Mouse (Mus musculus) B cell, adult (primary cell): ENCODE data around the gene P2rx1. TPM values are rescaled to one million over a fixed set of nuclear protein-coding genes. Genes with fewer than 3 reads are reported as not detected.

Source experiments
- total RNA-seq: library from RNA; stranded (reverse); gene quantifications from 4 replicates; pipeline ENCODE4 v1.2.4, GENCODE M21; 2023; ENCODE audit not compliant: inconsistent age

The P2rx1 gene
- total RNA-seq: 2.7 to 4.6 TPM (median 3.6 TPM) in 4 replicates

DNA sequence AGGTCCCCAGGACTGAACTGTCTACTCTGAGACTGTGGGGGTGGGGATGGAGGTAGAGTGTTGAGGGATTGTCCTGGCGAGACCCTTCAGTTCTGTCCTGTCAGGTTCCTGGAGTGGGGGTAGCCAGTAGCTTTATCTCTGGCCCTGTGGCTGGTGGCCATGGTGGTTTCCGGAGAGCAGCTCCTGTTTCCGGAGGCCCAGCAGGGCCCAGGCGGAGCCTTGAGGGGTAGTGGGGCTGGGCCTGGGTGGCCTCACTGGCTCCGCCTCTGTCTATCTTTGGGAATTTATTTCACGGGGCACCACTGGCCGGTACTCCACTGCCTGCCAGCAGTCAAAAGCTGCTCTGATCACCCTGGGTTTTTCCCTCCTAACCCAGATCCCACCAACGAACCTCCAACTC lies at the start of gene P2rx1:
P2rx1 (plus strand) TSS at position 333 of the 400 bp plus-strand sequence.

GRCm38 (mm10) chr11:72961072-72961980 lies 37.6 kb upstream of the P2rx1 start, which contains the start of gene Atp2a3:
Gene Atp2a3 (plus strand): TSS chr11:72961169.

DNA sequence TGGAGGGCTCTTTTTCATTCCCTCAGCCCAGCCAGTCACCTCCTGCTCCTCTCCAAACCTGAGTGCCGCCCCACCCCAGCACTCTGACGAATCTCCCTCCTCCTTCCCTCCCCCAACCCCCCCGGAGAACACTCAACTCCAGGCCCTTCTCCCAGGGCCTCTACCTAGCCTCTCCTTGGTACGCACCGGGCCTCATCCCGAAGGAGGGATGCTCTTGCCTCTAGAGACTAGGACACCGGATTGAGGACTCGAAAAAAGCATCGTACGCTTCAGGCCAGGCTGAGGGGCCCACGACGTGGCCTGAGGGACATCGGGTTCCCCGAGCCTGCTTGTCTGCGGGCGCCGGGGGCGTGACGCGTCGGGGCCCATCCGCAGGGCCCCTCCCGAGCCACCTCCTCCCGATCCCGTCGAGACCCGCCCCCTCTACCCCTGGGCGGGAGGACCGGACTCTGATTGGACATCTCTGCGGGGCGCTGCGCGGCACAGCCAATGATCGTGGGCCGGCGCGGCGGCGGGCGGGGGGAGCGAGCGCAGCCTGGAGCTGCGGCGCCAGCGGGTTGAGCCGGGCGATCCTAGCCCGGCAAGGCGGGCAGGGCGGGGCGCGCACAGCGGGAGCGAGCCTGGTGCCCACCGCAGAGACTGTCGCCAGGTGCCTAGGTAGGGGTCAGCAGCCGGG lies 19.7 kb downstream of the P2rx1 start, which contains the start of gene Camkk1:
Camkk1 (plus strand) TSS at position 538 of the 676 bp plus-strand sequence.

GRCm38 (mm10) chr11:73047542-73047996 lies 48.7 kb downstream of the P2rx1 start, which contains the start of gene Ncbp3:
Gene Ncbp3 (plus strand): TSS chr11:73047783.

Other genes starting within 250 kb of the P2rx1 start
- 4.8 to 7.7 TPM (median 6.6 TPM) in 4 replicates for gene Cyb5d2, start 203.0 kb upstream of the P2rx1 start, total RNA-seq
- gene Zzef1, start 202.9 kb upstream of the P2rx1 start, total RNA-seq: 84.1 to 88.4 TPM (median 84.8 TPM) in 4 replicates
- 500 to 559 TPM (median 543 TPM) in 4 replicates for gene Atp2a3, start 37.9 kb upstream of the P2rx1 start, total RNA-seq
- 2.8 to 4.2 TPM (median 3.6 TPM) in 4 replicates for gene Camkk1, start 19.9 kb downstream of the P2rx1 start, total RNA-seq
- gene Ncbp3, start 48.7 kb downstream of the P2rx1 start, total RNA-seq: 16.4 to 18.9 TPM (median 17.8 TPM) in 4 replicates
- 0.12 to 0.35 TPM (median 0.22 TPM) in 4 replicates for gene Itgae, start 91.5 kb downstream of the P2rx1 start, total RNA-seq
- 2.9 to 3.7 TPM (median 3.2 TPM) in 4 replicates for gene Haspin, start 139.2 kb downstream of the P2rx1 start, total RNA-seq
- gene P2rx5, start 161.3 kb downstream of the P2rx1 start, total RNA-seq: not detected in 4 replicates
- gene Emc6, start 177.9 kb downstream of the P2rx1 start, total RNA-seq: 44.2 to 53.5 TPM (median 50.1 TPM) in 4 replicates
- 3.9 to 9.7 TPM (median 4.7 TPM) in 4 replicates for gene Tax1bp3, start 178.0 kb downstream of the P2rx1 start, total RNA-seq
- gene Ctns, start 199.9 kb downstream of the P2rx1 start, total RNA-seq: 24.1 to 31.5 TPM (median 26.0 TPM) in 4 replicates
- gene Shpk, start 200.4 kb downstream of the P2rx1 start, total RNA-seq: 2.8 to 4.0 TPM (median 3.5 TPM) in 4 replicates
- not detected in 4 replicates for gene Trpv1, start 235.2 kb downstream of the P2rx1 start, total RNA-seq